Mouse (Mus musculus): ENCODE measurements around the gene Cryba4.

DNA sequence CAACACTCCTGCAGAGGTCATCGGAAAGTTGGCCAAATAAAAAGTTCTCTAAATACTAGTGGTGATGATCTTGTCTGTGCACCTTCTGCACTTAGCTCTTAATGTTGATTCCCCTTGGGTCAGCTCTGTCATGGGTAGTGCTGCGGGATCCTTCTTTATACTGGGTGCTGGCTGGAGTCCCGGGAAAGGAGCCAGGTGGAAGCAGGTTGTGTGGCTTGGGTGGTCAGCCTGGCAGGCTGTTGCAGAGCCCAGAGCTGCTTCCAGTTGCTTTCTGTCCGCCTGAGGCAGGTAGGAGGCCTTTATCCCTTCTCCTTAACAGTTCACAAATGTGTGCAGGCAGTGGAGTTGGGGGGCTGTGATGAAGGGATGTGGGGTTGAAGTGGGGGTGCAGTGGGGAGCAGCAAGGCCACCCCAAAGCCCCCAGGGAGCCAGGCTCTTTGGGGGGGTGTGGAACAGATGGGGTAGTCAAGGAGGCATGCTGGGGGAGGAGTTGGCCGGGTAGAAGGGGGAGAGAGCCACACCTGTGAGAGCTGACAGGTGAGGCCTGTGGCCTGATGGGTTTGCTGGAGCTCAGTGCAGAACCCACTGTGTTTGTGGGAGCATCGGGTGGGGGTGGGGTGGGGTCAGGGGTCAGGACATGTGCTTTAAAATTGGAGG, 29.9 kb upstream of the Cryba4 start:
- no peak for TF ChIP-seq CTCF (conservative IDR thresholded peaks at IDR 0.05; ENCODE audit: insufficient read depth, insufficient read length, low read depth, low read length)
- TF ChIP-seq POLR2A (IDR thresholded peaks at IDR 0.05; ENCODE audit: low read depth, low read length): no peak
